Mouse (Mus musculus) small intestine, adult 10 weeks (tissue): ENCODE results near the gene Rad21l. TPM values are rescaled to one million over a fixed set of nuclear protein-coding genes. Genes with fewer than 3 reads are reported as not detected.

Experiments
- polyA plus RNA-seq: library from polyadenylated mRNA; stranded (reverse); fragments of 350-450 nt; fragmentation: Illumina TruSeq; extraction: RNeasy Lipid Tissue Mini Kit (QIAGEN cat#74804); gene quantifications from one replicate; pipeline ENCODE4 v1.2.3, GENCODE M21; 2014; ENCODE audit warnings: low replicate concordance

Gene Rad21l
- polyA plus RNA-seq = 0.59 TPM

DNA sequence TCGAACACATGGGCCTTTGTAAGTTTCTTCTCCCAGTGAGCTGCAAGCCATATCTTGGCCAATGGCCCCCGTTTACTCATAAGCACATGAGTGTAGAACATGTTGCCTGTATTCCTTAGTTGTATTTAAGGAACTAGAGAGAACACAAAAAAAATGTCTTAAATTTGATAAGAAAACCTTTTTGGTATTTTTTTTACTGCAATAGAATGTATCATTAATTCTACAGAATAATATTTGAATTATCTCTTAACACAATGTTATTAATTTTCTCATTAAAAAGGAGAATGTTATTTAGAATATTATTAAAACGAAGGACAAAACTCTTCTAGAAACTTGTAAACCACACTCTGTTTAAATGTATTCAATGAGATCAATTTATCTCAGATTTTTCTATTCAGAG, at the start of gene Rad21l:
TSS of gene Rad21l (minus strand) at position 101 of the 400 bp plus-strand sequence.

DNA sequence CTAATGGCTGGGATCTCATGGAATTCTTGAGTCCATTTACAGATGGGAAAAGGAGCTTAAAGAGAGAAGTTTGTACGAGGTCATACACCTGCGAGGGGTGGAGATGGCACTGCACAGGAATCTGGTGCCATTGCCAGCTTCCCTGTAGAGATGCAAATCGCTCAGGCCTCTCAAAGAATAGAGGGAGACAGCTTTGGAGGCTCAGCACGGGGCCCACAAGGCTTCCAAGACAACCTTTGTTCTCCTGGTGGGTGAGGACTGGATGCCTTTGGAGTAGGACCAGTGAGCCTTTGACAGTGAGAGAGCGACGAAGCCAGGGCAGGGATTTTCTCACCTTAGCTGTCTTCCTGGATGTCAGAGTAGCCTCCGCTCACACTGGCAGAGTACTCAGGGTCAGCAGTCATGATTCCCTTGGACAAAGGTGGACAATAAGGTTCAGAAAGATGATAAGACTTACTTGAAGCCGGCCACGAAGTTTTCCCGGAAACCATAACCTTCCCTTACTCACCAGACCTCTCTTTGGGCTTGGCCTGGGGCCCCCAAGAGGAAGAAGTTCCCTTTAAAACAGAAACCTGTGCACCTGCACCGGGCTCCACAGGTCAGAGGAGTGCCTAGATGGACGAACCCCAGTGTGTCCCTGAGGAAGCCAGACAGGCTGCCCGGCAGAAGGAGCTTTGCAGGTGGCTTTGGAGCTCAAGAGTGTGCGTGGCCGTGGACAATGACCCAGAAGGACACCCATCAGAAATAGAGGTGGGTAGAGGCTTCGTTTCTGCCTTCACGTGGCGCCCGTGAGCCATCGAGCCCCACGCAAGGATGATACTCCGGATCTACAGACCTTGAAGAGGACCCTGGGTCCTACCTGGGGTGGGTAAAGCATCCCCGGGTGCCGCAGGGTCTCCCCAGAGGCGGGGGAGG, 33.2 kb upstream of the Rad21l start, which contains the start of gene Tmem74b:
TSS of gene Tmem74b (plus strand) at position 778 of the 915 bp plus-strand sequence.

DNA sequence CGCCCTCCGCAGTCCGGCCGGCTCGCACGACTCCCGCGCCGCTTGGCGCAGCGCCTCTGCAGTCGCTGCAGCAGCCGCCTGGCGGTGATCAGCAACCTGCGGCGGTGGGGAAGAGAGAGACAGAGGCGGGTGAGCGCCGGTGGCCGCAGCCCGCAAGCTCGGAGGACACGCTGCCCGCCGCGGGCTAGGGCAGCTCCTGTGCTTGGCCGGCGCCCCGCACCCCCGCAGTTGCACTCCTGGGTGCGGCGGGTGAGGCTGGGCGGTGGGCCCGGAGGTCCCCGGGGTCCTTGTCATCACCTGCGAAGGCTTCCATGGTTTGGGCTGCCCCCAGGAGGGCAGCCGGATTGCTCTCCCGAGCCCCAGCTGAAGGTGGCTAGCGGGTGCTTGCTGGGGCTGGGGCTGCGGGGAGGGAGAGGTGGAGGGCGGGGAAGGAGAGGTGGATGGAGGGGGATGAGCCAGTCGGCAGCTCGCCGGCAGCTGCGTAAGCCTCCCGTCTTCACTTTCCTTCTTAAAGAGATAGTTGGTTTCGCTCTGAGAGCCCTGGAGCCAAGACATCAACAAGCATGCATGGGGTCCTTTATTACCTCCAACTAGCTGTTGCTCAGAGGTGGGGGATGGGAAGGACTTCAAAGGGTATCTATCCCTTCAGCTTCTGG, 36.0 kb downstream of the Rad21l start, which contains the start of gene Snph:
TSS of gene Snph (minus strand) at position 435 of the 656 bp plus-strand sequence.

Other genes starting within 250 kb of the Rad21l start
- not detected for gene 4921509C19Rik, start 192.4 kb downstream of the Rad21l start, polyA plus RNA-seq
- 26.7 TPM for gene Nsfl1c, start 174.4 kb downstream of the Rad21l start, polyA plus RNA-seq
- 165 TPM for gene Fkbp1a, start 126.0 kb downstream of the Rad21l start, polyA plus RNA-seq
- 13.3 TPM for gene Sdcbp2, start 95.9 kb downstream of the Rad21l start, polyA plus RNA-seq
- 0.74 TPM for gene Snph, start 35.9 kb downstream of the Rad21l start, polyA plus RNA-seq
- not detected for gene Tmem74b, start 33.5 kb upstream of the Rad21l start, polyA plus RNA-seq
- 7.7 TPM for gene Psmf1, start 75.7 kb upstream of the Rad21l start, polyA plus RNA-seq
- not detected for gene Rspo4, start 174.4 kb upstream of the Rad21l start, polyA plus RNA-seq
- not detected for gene Angpt4, start 242.7 kb upstream of the Rad21l start, polyA plus RNA-seq